Mouse (Mus musculus): ENCODE measurements around the gene H2-D1. TPM values are rescaled to one million over a fixed set of nuclear protein-coding genes. Genes with fewer than 3 reads are reported as not detected.

Gene H2-D1
- 102 and 108 TPM in 2 replicates for polyA plus RNA-seq (2014; fragmentation: Nextera tagmentation; extraction: Ambion mirVana)

GRCm38 (mm10) chr17:35262664-35263522 is at the start of gene H2-D1:
H2-D1 (plus strand) TSS chr17:35262730.
- DNase-seq (ENCODE audit: low spot score) (peak; percentile 96), ATAC-seq (replicated peaks; ENCODE audit: low FRiP score, low TSS enrichment, low read depth) (peak; percentile 88)
- Histone ChIP-seq H3K9me3 (ENCODE audit: control insufficient read depth, low read length) (no peaks in the 10 kb centered on the region), H3K4me1 (replicated peaks; ENCODE audit: control insufficient read depth, insufficient read depth, low read length) (no peaks in the 10 kb centered on the region), H3K4me3 (ENCODE audit: low read depth, low read length) (peak within 1 kb of the TSS; percentile 60), H3K9ac (ENCODE audit: low read length) (peak within 1 kb of the TSS; percentile 51; the same call in 1 of the 2 replicates), H3K27me3 (replicated peaks; ENCODE audit: control insufficient read depth, insufficient read depth, low read length) (peaks cover 21% of the 10 kb centered on the region), H3K4me2 (ENCODE audit: low read length) (peak within 1 kb of the TSS; percentile 62), H3K27ac (ENCODE audit: low read depth) (no peak within 1 kb of the TSS), H3K36me3 (ENCODE audit: control insufficient read depth, insufficient read depth, low read length) (no peaks in the 10 kb centered on the region)
- WGBS: 1% methylated on average over 73 of the region's 73 CpGs

GRCm38 (mm10) chr17:35213071-35213470 is 49.5 kb upstream of the H2-D1 start:
- Histone ChIP-seq H3K4me1 (replicated peaks; ENCODE audit: control insufficient read depth, insufficient read depth, low read length) (no peaks in the 10 kb centered on the region), H3K9ac (ENCODE audit: low read length) (no peak overlapping the region), H3K27me3 (replicated peaks; ENCODE audit: control insufficient read depth, insufficient read depth, low read length) (no peaks in the 10 kb centered on the region), H3K9me3 (ENCODE audit: control insufficient read depth, low read length) (no peaks in the 10 kb centered on the region), H3K27ac (ENCODE audit: low read depth) (no peak overlapping the region), H3K4me3 (ENCODE audit: low read depth, low read length) (no peak overlapping the region), H3K4me2 (ENCODE audit: low read length) (no peak overlapping the region), H3K36me3 (ENCODE audit: control insufficient read depth, insufficient read depth, low read length) (no peaks in the 10 kb centered on the region)
- 90% methylated on average over 5 of the region's 5 CpGs for WGBS
- no peak for ATAC-seq (replicated peaks; ENCODE audit: low FRiP score, low TSS enrichment, low read depth)
- no peak for DNase-seq (ENCODE audit: low spot score)

- Histone ChIP-seq H3K9me3 (ENCODE audit: control insufficient read depth, low read length) (no peaks in the 10 kb centered on the region), H3K27me3 (replicated peaks; ENCODE audit: control insufficient read depth, insufficient read depth, low read length) (no peaks in the 10 kb centered on the region), H3K27ac (ENCODE audit: low read depth) (0 out of 2 replicates have a peak overlapping the region, but pooled peaks have one; percentile 2), H3K4me2 (ENCODE audit: low read length) (no peak overlapping the region), H3K4me1 (replicated peaks; ENCODE audit: control insufficient read depth, insufficient read depth, low read length) (peaks cover 16% of the 10 kb centered on the region), H3K4me3 (ENCODE audit: low read depth, low read length) (no peak overlapping the region), H3K36me3 (ENCODE audit: control insufficient read depth, insufficient read depth, low read length) (peaks cover 20% of the 10 kb centered on the region), H3K9ac (ENCODE audit: low read length) (no peak overlapping the region)
- 75% methylated on average over 18 of the region's 18 CpGs for WGBS
- no peak for DNase-seq (ENCODE audit: low spot score)
- no peak for ATAC-seq (replicated peaks; ENCODE audit: low FRiP score, low TSS enrichment, low read depth)
Measured at GRCm38 (mm10) chr17:35218516-35219193, 43.9 kb upstream of the H2-D1 start.

GRCm38 (mm10) chr17:35219601-35220041 is 42.9 kb upstream of the H2-D1 start:
- no peak overlapping the region for H3K9ac ChIP-seq (ENCODE audit: low read length)
- no peak overlapping the region for H3K4me2 ChIP-seq (ENCODE audit: low read length)
- H3K9me3 ChIP-seq (ENCODE audit: control insufficient read depth, low read length): no peaks in the 10 kb centered on the region
- peaks cover 16% of the 10 kb centered on the region for H3K4me1 ChIP-seq (replicated peaks; ENCODE audit: control insufficient read depth, insufficient read depth, low read length)
- 67% methylated on average over 6 of the region's 6 CpGs for WGBS
- H3K27me3 ChIP-seq (replicated peaks; ENCODE audit: control insufficient read depth, insufficient read depth, low read length): no peaks in the 10 kb centered on the region
- H3K36me3 ChIP-seq (ENCODE audit: control insufficient read depth, insufficient read depth, low read length): peaks cover 20% of the 10 kb centered on the region
- H3K27ac ChIP-seq (ENCODE audit: low read depth): no peak overlapping the region
- DNase-seq (ENCODE audit: low spot score) (no peak), ATAC-seq (replicated peaks; ENCODE audit: low FRiP score, low TSS enrichment, low read depth) (no peak)
- H3K4me3 ChIP-seq (ENCODE audit: low read depth, low read length): no peak overlapping the region

GRCm38 (mm10) chr17:35220156-35220952 is 42.2 kb upstream of the H2-D1 start, which contains the start of gene Gm16181:
Gm16181 (plus strand) TSS chr17:35220834.
- H3K4me2 ChIP-seq (ENCODE audit: low read length): no peak within 1 kb of the TSS

GRCm38 (mm10) chr17:35222299-35222698 is 40.2 kb upstream of the H2-D1 start:
- Histone ChIP-seq H3K27me3 (replicated peaks; ENCODE audit: control insufficient read depth, insufficient read depth, low read length) (no peaks in the 10 kb centered on the region), H3K4me1 (replicated peaks; ENCODE audit: control insufficient read depth, insufficient read depth, low read length) (peaks cover 16% of the 10 kb centered on the region), H3K36me3 (ENCODE audit: control insufficient read depth, insufficient read depth, low read length) (peaks cover 28% of the 10 kb centered on the region), H3K9me3 (ENCODE audit: control insufficient read depth, low read length) (no peaks in the 10 kb centered on the region), H3K4me3 (ENCODE audit: low read depth, low read length) (no peak overlapping the region), H3K27ac (ENCODE audit: low read depth) (no peak overlapping the region), H3K4me2 (ENCODE audit: low read length) (no peak overlapping the region), H3K9ac (ENCODE audit: low read length) (no peak overlapping the region)
- WGBS: 65% methylated on average over 6 of the region's 6 CpGs
- no peak for ATAC-seq (replicated peaks; ENCODE audit: low FRiP score, low TSS enrichment, low read depth)
- no peak for DNase-seq (ENCODE audit: low spot score)

More at GRCm38 (mm10) chr17:35220156-35220952, 42.2 kb upstream of the H2-D1 start, which contains the start of gene Gm16181:
- Histone ChIP-seq H3K9me3 (ENCODE audit: control insufficient read depth, low read length) (no peaks in the 10 kb centered on the region), H3K9ac (ENCODE audit: low read length) (peak within 1 kb of the TSS; percentile 13; the same call in 1 of the 2 replicates), H3K4me1 (replicated peaks; ENCODE audit: control insufficient read depth, insufficient read depth, low read length) (peaks cover 16% of the 10 kb centered on the region), H3K4me3 (ENCODE audit: low read depth, low read length) (no peak within 1 kb of the TSS), H3K27me3 (replicated peaks; ENCODE audit: control insufficient read depth, insufficient read depth, low read length) (no peaks in the 10 kb centered on the region), H3K27ac (ENCODE audit: low read depth) (peak within 1 kb of the TSS; percentile 57), H3K36me3 (ENCODE audit: control insufficient read depth, insufficient read depth, low read length) (peaks cover 26% of the 10 kb centered on the region)
- no peak for DNase-seq (ENCODE audit: low spot score)
- ATAC-seq (replicated peaks; ENCODE audit: low FRiP score, low TSS enrichment, low read depth): no peak
- WGBS: 69% methylated on average over 28 of the region's 28 CpGs

- no peak for ATAC-seq (replicated peaks; ENCODE audit: low FRiP score, low TSS enrichment, low read depth)
- WGBS: 93% methylated on average over 4 of the region's 4 CpGs
- Histone ChIP-seq H3K4me3 (ENCODE audit: low read depth, low read length) (no peak overlapping the region), H3K27ac (ENCODE audit: low read depth) (no peak overlapping the region), H3K4me2 (ENCODE audit: low read length) (no peak overlapping the region), H3K4me1 (replicated peaks; ENCODE audit: control insufficient read depth, insufficient read depth, low read length) (peaks cover 16% of the 10 kb centered on the region), H3K27me3 (replicated peaks; ENCODE audit: control insufficient read depth, insufficient read depth, low read length) (no peaks in the 10 kb centered on the region), H3K9ac (ENCODE audit: low read length) (no peak overlapping the region), H3K36me3 (ENCODE audit: control insufficient read depth, insufficient read depth, low read length) (peaks cover 32% of the 10 kb centered on the region), H3K9me3 (ENCODE audit: control insufficient read depth, low read length) (no peaks in the 10 kb centered on the region)
- DNase-seq (ENCODE audit: low spot score): no peak
Measured at GRCm38 (mm10) chr17:35224641-35225040, 37.9 kb upstream of the H2-D1 start.

GRCm38 (mm10) chr17:35225456-35225855 is 37.1 kb upstream of the H2-D1 start:
- Histone ChIP-seq H3K36me3 (ENCODE audit: control insufficient read depth, insufficient read depth, low read length) (peaks cover 28% of the 10 kb centered on the region), H3K4me2 (ENCODE audit: low read length) (no peak overlapping the region), H3K27me3 (replicated peaks; ENCODE audit: control insufficient read depth, insufficient read depth, low read length) (no peaks in the 10 kb centered on the region), H3K4me3 (ENCODE audit: low read depth, low read length) (no peak overlapping the region), H3K9ac (ENCODE audit: low read length) (no peak overlapping the region), H3K9me3 (ENCODE audit: control insufficient read depth, low read length) (no peaks in the 10 kb centered on the region), H3K27ac (ENCODE audit: low read depth) (no peak overlapping the region), H3K4me1 (replicated peaks; ENCODE audit: control insufficient read depth, insufficient read depth, low read length) (peaks cover 14% of the 10 kb centered on the region)
- DNase-seq (ENCODE audit: low spot score): no peak
- no peak for ATAC-seq (replicated peaks; ENCODE audit: low FRiP score, low TSS enrichment, low read depth)
- WGBS: 94% methylated on average over 5 of the region's 5 CpGs
